Mouse (Mus musculus): Measurements from ENCODE around the gene Lrp1.
"Not testable (repeated sequence)": the region's sequence is repeated elsewhere in the genome, so short reads cannot be mapped to it uniquely, and the experiment has no call there.

Lrp1 gene

DNA sequence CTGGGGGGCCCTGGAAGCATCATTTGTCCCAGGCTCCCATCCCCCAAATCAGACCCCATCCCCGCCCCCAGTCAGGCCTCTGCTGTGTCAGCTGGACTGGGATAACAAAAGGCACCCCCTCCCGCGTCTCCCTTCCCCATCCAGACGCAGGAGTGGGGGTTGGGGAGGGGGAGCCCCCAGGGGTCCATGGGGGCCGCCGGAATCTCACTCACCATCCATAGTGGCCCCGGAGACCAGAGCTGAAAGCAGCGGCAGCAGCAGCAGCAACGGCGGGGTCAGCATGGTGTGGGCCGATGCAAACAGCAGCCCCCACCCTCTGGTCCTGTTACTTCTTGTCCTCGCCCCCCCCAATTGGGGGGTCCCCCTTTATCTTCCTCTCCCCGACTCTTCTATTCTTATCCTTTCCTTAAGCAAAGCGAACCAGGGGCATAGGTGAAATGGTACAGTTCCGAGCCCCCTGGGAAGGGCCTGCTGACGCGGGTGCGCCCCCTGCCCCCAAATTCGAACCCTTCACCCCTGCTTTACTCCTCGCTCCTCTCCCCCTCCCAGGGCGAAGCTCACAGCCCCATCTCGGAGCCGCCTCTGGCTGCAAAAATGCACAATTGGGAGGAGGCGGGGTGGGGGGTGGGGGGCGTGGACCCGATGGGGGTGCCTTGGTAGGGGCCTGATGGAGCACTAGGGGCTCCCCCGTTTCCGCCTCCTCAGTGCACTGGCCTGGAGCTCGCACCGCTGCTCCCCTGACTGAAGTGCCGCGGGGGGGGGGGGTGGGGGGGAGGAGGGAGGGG, at the start of gene Lrp1:
Lrp1 (minus strand) TSS at position 743 of the 785 bp plus-strand sequence.
- no peak for DNase-seq (ENCODE audit: low spot score)

GRCm38 (mm10) chr10:127670185-127670584, 49.2 kb upstream of the Lrp1 start:
- no peak for DNase-seq (ENCODE audit: low spot score)

DNA sequence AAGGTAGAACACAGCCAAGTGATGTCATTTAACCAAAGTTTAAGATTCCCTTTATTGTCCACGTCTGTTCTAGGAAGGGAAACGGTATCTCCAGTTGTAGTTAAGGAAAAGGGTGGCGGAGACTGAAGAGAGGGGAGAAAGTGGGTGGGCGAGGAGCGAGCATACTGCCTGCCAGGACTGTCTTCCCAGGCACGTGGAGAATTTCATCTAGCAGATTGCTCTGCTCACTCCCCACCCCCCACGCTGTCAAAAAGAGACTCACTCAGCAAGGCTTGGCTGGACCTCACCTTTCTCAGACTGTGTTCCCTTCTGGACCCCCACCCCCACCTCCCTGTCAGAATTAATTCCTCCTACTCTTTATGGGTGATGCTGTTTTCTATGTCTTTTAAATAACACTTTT, 48.2 kb upstream of the Lrp1 start:
- no peak for DNase-seq (ENCODE audit: low spot score)

- DNase-seq (ENCODE audit: low spot score): peak; percentile 51
Measured at GRCm38 (mm10) chr10:127668093-127669050, 47.4 kb upstream of the Lrp1 start, which contains the start of gene Nab2. Nab2 (minus strand) TSS chr10:127668568.

DNA sequence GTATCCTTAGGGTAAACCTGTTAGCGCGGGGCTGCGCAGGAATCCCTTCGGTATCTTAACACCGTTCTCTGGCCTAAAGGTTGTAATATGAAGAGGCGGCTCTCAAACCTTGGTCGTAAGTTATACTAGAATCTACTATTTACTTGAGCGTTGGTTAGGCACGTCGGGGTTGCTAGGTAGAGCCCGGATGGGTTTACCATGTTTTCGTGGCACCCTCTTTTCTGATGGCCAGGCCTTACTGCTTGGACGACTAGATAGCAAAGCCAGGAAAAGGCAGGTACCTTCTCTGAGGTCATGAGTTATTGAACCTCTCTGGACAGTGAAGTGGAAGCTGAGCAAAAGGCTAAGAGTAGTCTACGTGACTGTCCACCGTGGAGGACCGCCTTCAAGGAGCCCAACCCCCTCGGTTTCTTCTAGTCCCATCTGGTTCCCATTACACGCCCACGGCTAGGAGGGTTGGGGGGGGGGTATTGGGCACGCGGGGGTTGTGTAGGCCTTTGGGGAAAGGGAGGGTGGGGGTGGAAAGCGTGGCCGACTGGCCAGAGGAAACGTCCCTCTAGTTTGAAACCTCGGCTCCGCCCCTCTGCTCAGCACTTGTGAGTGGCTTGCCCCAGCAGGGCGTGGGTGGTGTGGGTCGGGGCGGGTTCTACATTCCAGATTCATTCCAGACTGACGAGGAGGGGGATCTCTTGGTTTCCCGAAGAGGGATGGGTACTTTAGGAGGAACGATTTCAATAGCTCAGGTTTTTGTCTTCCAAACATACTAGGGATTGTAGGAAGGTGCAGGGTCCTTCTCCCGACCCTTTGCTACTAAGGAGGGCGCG, 46.5 kb upstream of the Lrp1 start:
- DNase-seq (ENCODE audit: low spot score): peak; percentile 45

DNA sequence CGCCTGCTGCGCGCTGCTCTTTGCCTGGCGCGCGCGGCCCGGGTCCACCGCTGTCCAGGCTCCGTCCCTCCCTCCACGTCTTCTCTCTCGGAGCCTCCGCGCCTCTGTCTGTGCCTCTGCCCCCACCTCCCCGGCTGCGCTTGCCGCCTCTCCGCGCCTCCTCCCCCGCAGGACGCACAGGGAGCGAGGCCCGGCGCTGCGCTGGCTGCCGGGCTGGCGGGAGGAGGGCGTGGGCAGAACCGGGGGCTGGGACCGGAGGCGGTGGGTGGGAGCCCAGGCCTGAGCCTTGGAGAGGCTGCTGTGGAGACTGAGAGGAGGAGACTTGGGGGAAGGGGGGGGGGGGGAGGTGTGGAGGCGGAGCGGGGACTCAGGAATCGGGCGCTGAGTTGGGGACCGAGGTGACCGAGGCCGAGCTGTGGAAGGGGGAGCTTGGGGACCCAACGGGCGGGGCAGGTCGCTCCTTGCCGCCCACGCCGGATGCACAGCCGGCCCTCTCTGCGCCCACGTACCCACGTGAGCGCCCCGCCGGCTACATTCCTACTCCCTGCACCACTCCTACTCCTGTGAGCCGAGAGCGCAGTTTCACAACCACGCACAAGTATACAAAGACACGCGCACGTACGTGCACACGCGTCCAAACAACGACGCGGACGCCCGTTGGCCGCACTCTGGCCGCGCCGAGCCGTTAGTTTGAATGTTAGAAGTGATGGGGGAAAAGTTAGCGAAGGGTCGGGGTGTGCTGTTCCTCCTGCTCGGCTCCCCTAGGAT, 45.7 kb upstream of the Lrp1 start, which contains the start of gene Nemp1:
Nemp1 (plus strand) TSS at position 401 of the 768 bp plus-strand sequence.
- DNase-seq (ENCODE audit: low spot score): peak; percentile 40

DNA sequence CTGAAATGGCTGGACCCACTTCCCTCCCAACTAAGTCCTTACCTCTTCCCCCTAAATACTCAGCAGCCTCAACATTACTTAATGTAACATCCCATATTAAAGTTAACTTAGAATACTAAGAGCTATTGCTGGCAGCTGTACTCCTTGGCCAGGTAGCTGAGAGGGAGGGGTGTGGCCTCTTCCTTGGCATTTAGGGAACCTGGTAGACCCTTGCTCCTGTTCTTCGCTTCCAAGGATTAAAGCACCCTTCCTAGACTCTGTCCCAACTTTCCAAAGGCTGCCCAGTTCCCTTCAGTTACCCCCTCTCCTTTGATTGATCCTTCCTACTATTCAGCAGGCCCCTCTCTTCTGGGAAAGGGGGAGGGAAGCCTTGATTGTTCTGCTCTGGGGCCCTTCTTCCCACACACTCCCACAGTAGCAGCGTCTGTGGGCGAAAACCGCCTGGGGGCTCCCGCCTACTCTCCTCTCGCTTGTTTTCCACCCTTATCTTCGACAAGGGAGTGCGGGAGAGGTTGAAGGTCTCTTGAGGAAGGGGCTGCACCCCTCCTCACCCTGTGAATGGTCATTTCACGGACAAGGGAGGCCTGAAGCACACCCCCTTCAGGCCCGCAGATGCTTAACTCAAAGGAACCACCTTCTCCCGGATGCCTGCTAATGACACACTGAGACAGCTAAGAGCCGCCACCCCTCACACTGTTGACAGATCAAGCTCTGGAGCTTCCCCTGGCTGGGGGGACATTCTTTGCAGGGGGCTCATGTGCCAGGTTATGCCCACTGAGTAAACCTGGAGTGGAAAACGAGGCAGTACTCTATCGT, 44.6 kb upstream of the Lrp1 start:
- DNase-seq (ENCODE audit: low spot score): no peak

GRCm38 (mm10) chr10:127664891-127665290, 43.9 kb upstream of the Lrp1 start:
- DNase-seq (ENCODE audit: low spot score): no peak

DNA sequence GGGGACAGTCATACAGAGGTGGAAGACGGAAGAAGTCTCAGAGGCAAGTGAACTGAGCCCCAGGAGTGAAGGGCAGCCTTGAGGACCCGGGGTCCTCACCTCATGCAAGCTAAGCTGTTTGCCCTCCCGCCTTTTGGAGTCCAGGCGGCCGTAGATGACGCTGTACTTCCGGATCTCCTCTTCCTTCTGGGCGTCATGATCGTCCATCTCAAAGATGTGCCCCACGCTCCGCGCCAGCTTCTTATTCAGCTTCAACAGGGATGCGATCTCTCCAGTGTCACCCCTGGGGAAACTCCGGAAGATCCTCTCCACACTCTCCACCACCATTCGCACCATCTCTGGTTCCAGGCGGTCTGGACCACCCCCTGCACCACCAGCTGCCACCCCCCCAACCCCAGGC, 43.2 kb upstream of the Lrp1 start:
- no peak for DNase-seq (ENCODE audit: low spot score)

DNA sequence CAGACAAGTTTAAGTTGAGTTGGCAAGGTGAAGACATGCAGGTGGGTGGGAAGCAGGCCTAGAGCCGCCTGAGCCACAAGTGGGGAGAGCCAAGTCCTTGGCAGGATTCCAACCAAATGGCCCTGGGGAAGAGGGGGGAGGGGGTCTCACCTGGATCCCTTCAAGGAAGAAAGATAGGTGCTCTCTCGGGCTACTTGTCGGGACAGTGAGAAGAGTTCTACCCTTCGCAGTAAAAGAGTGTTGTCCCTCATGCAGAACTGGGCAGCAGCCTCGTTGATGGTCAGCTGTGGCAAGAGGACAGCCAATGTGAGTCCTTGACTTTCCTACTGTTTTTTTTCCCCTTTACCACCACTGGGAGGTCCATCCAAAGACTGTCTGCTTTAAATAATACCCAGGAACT, 42.6 kb upstream of the Lrp1 start:
- DNase-seq (ENCODE audit: low spot score): no peak

GRCm38 (mm10) chr10:127662666-127663253, 41.8 kb upstream of the Lrp1 start:
- peak; percentile 11 for DNase-seq (ENCODE audit: low spot score)

DNA sequence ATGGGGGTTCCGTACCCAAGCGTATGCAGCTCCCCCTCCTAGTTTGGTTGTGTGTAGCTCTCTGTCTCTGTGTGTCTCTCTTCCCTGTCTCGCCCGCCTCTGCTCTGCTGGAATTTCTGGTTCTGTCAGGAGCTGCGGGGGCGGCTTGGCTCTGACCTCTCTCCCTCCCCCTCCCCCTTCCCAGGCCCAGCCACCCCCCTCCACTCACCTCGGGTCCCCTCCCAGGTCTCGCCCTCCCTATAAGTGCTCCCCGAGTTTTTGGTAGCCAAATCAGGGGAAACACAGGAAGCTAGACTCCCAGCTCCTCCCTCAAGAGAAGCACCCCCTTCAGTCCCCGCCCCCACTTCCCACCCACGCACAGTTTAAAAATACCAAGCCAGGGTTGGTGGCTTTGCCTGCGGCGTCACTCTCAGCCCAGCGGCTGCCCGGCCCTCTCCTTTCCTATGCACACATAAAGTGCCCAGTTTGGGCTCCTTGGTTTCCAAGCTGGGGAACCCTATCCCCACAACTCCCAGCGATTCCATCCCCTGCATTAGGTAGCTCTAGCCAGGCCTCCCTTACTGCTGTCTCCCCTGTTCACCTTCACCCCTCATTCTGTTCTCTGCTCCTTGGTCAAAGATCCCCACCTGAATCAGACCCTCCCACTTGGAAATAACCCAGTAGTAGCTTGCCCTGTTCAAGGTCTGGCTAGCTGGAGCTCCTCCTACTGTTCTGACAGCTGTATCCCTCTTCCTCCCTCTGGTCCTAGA, 41.1 kb upstream of the Lrp1 start:
- no peak for DNase-seq (ENCODE audit: low spot score)

DNA sequence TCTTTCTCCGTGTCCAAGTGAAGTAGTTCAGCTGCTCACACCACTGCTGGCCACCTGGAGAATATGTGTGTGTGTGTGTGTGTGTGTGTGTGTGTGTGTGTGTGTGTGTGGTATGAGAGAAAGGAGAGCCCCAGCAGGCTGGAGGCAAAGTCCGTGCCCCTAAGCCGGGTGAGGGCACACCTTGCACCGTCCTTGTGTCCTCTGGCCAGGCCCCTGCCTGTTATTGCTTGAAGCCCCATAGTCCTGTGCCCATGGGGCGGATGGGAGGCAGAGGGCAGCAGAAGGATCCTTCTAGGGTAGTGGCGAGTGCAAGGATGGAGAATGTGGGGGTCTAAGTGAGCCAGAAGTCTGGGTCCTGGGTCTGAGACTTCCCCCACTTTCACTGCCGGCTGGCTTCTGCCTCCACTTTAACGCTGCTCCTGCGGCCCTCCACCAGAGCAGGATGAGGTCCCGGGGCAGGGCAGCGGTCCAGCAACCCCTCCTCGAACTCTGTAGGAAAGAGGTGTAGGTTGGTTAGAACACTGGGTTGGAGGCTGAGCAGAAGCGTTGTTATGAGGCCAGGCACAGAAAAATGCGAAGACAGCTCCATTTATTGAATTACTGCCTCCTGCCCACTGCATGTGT, 40.5 kb upstream of the Lrp1 start:
- DNase-seq (ENCODE audit: low spot score): no peak

DNA sequence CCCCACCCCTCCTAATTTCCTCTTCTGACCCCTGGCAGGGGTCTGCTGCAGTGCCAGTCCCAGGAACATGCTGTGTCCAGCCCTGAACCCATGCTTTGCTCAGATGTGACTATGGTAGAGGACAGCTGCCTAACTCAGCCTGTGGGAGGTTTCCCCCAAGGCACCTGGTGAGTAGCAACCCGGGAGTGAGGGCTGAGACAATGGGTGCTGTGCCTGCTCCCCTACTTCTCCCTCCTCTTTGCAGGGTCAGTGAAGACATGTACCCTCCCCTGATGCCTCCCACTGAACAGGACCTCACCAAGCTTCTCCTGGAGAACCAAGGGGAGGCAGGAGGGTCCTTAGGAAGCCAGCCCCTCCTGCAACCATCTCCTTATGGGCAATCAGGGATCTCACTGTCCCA, 38.6 kb upstream of the Lrp1 start:
- no peak for DNase-seq (ENCODE audit: low spot score)

GRCm38 (mm10) chr10:127658076-127658475, 37.1 kb upstream of the Lrp1 start:
- DNase-seq (ENCODE audit: low spot score): no peak

GRCm38 (mm10) chr10:127657617-127658016, 36.7 kb upstream of the Lrp1 start:
- not testable (repeated sequence) for DNase-seq (ENCODE audit: low spot score)

GRCm38 (mm10) chr10:127654970-127655579, 34.1 kb upstream of the Lrp1 start:
- DNase-seq (ENCODE audit: low spot score): no peak

Measured in spleen, adult 12 weeks (tissue).